Mouse (Mus musculus): ENCODE results near the gene Pex3. TPM values are rescaled to one million over a fixed set of nuclear protein-coding genes. Genes with fewer than 3 reads are reported as not detected.

Gene Pex3
- polyA plus RNA-seq, 1 experiment from 2014 or later = 19.9 TPM

GRCm38 (mm10) chr10:13569818-13570217 is 16.9 kb upstream of the Pex3 start:
- Histone ChIP-seq H3K4me1 (no peaks in the 10 kb centered on the region), H3K9ac (no peak overlapping the region), H3K9me3 (no peaks in the 10 kb centered on the region), H3K27me3 (replicated peaks) (no peaks in the 10 kb centered on the region), H3K27ac (no peak overlapping the region), H3K4me2 (no peak overlapping the region), H3K4me3 (replicated peaks) (no peak overlapping the region), H3K36me3 (no peaks in the 10 kb centered on the region)
- no peak for ATAC-seq (ENCODE audit: insufficient read depth, low FRiP score, low read depth)
- 59% methylated on average over 7 of the region's 7 CpGs for WGBS

DNA sequence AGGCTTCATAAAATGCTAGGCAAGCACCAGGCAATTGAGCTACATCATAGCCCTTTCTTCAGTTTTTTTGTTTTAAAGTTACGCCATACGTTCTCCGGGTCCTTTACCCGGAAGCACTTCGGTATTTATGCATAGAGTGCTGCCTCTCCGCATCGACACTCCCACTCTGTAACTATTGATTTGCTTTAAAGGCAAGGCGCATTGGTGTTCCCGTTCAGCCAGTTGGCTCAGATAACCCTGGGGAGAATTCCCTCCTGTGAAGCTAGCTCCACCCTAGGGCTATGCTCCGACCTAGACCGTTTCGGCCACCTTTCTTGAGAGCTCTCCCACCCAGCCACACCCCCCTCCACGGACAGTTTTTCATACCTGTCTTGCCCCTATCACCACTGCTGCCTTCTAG is 13.5 kb upstream of the Pex3 start:
- no peak overlapping the region for H3K4me3 ChIP-seq (replicated peaks)
- peak; percentile 50; the same call in 1 of the 2 replicates for ATAC-seq (ENCODE audit: insufficient read depth, low FRiP score, low read depth)
- H3K9me3 ChIP-seq = no peaks in the 10 kb centered on the region
- WGBS = 53% methylated on average over 13 of the region's 13 CpGs
- H3K36me3 ChIP-seq = 0 out of 2 replicates have a peak, but pooled peaks cover 5% of the 10 kb centered on the region
- H3K27me3 ChIP-seq (replicated peaks) = no peaks in the 10 kb centered on the region
- H3K4me2 ChIP-seq = 0 out of 2 replicates have a peak overlapping the region, but pooled peaks have one; percentile 24
- H3K9ac ChIP-seq = no peak overlapping the region
- H3K4me1 ChIP-seq = no peaks in the 10 kb centered on the region
- no peak overlapping the region for H3K27ac ChIP-seq

GRCm38 (mm10) chr10:13565080-13565448 is 12.1 kb upstream of the Pex3 start:
- H3K4me2 ChIP-seq = peak overlapping the region; percentile 49
- no peak for ATAC-seq (ENCODE audit: insufficient read depth, low FRiP score, low read depth)
- 46% methylated on average over 8 of the region's 8 CpGs for WGBS
- no peak overlapping the region for H3K27ac ChIP-seq
- no peak overlapping the region for H3K9ac ChIP-seq
- no peak overlapping the region; the same call in 1 of the 2 replicates for H3K4me3 ChIP-seq (replicated peaks)
- H3K9me3 ChIP-seq = no peaks in the 10 kb centered on the region
- H3K27me3 ChIP-seq (replicated peaks) = no peaks in the 10 kb centered on the region
- H3K36me3 ChIP-seq = 0 out of 2 replicates have a peak, but pooled peaks cover 7% of the 10 kb centered on the region
- H3K4me1 ChIP-seq = no peaks in the 10 kb centered on the region

- peak overlapping the region; percentile 49 for H3K4me2 ChIP-seq
- 0 out of 2 replicates have a peak, but pooled peaks cover 7% of the 10 kb centered on the region for H3K36me3 ChIP-seq
- no peak overlapping the region for H3K27ac ChIP-seq
- no peaks in the 10 kb centered on the region for H3K27me3 ChIP-seq (replicated peaks)
- no peaks in the 10 kb centered on the region for H3K9me3 ChIP-seq
- no peak overlapping the region for H3K9ac ChIP-seq
- WGBS = 27% methylated on average over 24 of the region's 24 CpGs
- no peak; the same call in 1 of the 2 replicates for ATAC-seq (ENCODE audit: insufficient read depth, low FRiP score, low read depth)
- no peaks in the 10 kb centered on the region for H3K4me1 ChIP-seq
- no peak overlapping the region; the same call in 1 of the 2 replicates for H3K4me3 ChIP-seq (replicated peaks)
Observed at GRCm38 (mm10) chr10:13564364-13565079, 11.6 kb upstream of the Pex3 start.

DNA sequence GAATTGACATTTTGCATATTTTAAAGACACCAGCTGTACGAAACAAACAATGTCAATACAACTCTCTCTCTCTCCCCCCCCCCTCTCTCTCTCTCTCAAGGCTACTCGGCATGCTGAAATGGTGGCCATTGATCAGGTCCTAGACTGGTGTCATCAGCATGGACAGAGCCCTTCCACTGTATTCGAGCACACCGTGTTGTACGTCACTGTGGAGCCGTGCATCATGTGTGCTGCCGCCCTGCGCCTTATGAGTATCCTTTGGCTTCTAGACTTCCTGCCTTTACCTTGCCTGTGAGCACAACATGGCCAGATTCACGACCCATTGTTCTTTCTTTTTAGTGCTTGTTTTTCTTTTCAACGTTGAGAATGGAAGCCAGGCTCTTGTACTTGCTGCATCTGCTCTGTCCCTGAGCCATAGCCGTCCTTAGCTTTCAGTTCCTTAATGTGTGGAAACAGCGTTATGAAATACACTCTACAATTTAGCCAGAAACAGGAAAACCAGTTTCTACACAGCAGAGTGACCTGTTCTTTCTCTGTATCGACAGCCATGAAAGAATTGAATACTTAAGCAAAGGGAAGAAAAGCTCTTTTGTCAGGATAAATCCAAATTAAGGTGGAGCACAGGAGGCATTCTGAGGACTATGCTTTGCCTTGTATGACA is 7.2 kb upstream of the Pex3 start:
- Histone ChIP-seq H3K4me3 (replicated peaks) (no peak overlapping the region), H3K9ac (no peak overlapping the region), H3K4me1 (no peaks in the 10 kb centered on the region), H3K27me3 (replicated peaks) (no peaks in the 10 kb centered on the region), H3K36me3 (0 out of 2 replicates have a peak, but pooled peaks cover 7% of the 10 kb centered on the region), H3K9me3 (no peaks in the 10 kb centered on the region), H3K27ac (no peak overlapping the region), H3K4me2 (no peak overlapping the region)
- no peak for ATAC-seq (ENCODE audit: insufficient read depth, low FRiP score, low read depth)
- 89% methylated on average over 13 of the region's 13 CpGs for WGBS

DNA sequence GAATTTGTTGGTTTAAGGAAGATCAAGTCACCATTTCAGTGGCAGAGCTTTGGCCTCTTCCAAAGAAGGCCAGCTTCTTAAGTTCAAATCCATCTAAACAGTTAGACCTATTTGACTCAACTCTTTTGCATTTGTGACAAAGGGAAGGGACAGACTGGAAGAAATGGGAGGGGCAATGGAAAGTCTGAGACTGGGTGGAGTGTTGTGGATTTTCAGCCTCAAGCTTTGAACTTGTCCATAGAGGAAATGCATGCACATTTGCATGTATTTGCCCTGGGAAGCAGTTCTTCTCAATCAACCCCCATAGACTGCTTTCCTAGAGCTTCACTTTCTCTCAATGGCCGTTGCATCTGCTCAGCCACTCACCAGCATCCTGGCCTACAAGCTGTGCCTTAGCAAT is 1.4 kb upstream of the Pex3 start:
- Histone ChIP-seq H3K4me1 (peaks cover 3% of the 10 kb centered on the region; the same call in 1 of the 2 replicates), H3K27ac (no peak overlapping the region), H3K36me3 (no peaks in the 10 kb centered on the region), H3K4me2 (no peak overlapping the region), H3K27me3 (replicated peaks) (no peaks in the 10 kb centered on the region), H3K9me3 (no peaks in the 10 kb centered on the region), H3K9ac (no peak overlapping the region), H3K4me3 (replicated peaks) (no peak overlapping the region)
- ATAC-seq (ENCODE audit: insufficient read depth, low FRiP score, low read depth) = no peak
- WGBS = 96% methylated on average over 1 of the region's 1 CpGs

DNA sequence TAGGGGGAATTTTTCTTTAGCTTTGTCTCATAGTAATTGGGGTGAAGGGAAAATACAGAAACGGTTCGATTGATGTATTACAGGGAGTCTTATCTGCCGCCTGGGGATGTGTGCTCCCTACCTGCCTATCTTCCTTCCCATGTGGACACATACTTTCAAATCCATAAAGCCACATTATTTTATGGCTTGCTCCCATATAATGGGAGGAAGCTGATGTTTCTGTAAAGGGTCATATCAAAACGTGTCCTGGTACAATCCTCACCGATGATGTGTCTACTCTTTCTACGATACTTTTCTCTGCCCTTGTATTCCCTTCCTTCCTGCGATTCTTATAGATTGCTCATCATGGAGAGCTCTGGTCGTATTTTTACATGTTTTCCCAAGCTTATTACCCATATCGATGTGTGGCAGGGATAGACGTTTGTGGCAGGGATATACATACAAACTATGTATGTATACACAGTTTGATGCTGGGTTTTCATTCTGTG is 600 bp upstream of the Pex3 start:
- Histone ChIP-seq H3K4me1 (peaks cover 3% of the 10 kb centered on the region; the same call in 1 of the 2 replicates), H3K27me3 (replicated peaks) (no peaks in the 10 kb centered on the region), H3K9ac (peak overlapping the region; percentile 71), H3K27ac (peak overlapping the region; percentile 77; the same call in 1 of the 2 replicates), H3K4me3 (replicated peaks) (peak overlapping the region; percentile 80), H3K9me3 (no peaks in the 10 kb centered on the region), H3K4me2 (peak overlapping the region; percentile 70), H3K36me3 (no peaks in the 10 kb centered on the region)
- ATAC-seq (ENCODE audit: insufficient read depth, low FRiP score, low read depth) = peak; percentile 9; the same call in 1 of the 2 replicates
- WGBS = 23% methylated on average over 10 of the region's 10 CpGs

GRCm38 (mm10) chr10:13541721-13542120 is 11.2 kb downstream of the Pex3 start:
- Histone ChIP-seq H3K36me3 (peaks cover 7% of the 10 kb centered on the region; the same call in 1 of the 2 replicates), H3K9me3 (no peaks in the 10 kb centered on the region), H3K9ac (no peak overlapping the region), H3K27me3 (replicated peaks) (no peaks in the 10 kb centered on the region), H3K4me1 (no peaks in the 10 kb centered on the region), H3K27ac (no peak overlapping the region), H3K4me3 (replicated peaks) (no peak overlapping the region), H3K4me2 (no peak overlapping the region)
- WGBS = 94% methylated on average over 5 of the region's 5 CpGs
- ATAC-seq (ENCODE audit: insufficient read depth, low FRiP score, low read depth) = no peak

DNA sequence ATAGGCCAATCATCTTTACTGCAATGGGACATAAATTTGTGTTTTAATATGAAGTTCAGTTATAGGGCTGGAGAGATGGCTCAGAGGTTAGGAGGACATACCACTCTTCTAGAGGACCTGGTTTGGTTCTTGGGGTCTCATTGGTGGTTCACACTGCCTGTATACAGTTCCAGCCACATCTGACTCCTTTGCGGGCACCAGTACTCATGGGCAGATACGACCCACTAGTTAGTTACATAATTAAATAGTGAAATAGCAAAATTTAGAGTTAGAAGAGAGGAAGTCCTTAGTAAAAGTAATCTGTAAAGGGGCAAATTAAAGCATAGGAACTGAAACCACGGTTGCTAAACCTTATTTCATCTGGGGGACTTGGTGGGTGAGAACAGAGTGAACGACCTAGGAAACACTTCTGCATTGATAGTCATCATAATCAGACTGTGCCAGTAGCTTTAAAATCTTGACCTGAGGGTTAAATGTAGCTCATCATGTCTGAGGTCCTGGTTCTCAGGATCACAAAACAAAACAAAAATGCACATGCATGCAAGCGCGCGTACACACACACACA is 13.1 kb downstream of the Pex3 start:
- Histone ChIP-seq H3K27me3 (replicated peaks) (no peaks in the 10 kb centered on the region), H3K4me1 (no peaks in the 10 kb centered on the region), H3K9ac (no peak overlapping the region), H3K36me3 (peaks cover 6% of the 10 kb centered on the region), H3K4me2 (no peak overlapping the region), H3K4me3 (replicated peaks) (no peak overlapping the region), H3K27ac (no peak overlapping the region), H3K9me3 (no peaks in the 10 kb centered on the region)
- ATAC-seq (ENCODE audit: insufficient read depth, low FRiP score, low read depth) = no peak
- 88% methylated on average over 7 of the region's 7 CpGs for WGBS

GRCm38 (mm10) chr10:13536706-13537105 is 16.2 kb downstream of the Pex3 start:
- WGBS = 96% methylated on average over 7 of the region's 7 CpGs
- Histone ChIP-seq H3K4me1 (no peaks in the 10 kb centered on the region), H3K9me3 (no peaks in the 10 kb centered on the region), H3K27me3 (replicated peaks) (no peaks in the 10 kb centered on the region), H3K27ac (no peak overlapping the region), H3K9ac (no peak overlapping the region), H3K36me3 (peaks cover 9% of the 10 kb centered on the region), H3K4me2 (no peak overlapping the region), H3K4me3 (replicated peaks) (no peak overlapping the region)
- no peak for ATAC-seq (ENCODE audit: insufficient read depth, low FRiP score, low read depth)

DNA sequence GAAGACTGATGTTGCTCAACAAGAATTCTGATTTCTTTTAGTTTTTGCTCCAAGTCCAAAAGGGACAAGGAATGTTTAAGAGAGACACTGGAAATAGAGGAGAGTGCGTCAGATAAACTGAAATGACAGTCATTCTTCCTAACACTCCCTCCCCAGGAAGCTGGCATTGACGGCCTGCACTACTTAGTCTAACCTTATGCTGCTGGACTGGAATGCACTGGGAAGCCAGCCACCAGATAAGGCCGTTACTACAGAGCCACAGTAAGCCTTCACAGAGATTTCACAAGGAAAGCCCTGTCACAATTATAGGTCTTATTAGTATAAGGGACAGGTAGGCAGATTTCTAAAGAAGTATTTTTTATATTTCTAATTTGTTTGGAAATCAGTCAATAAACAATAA is 18.2 kb downstream of the Pex3 start:
- Histone ChIP-seq H3K4me3 (replicated peaks) (no peak overlapping the region), H3K36me3 (peaks cover 11% of the 10 kb centered on the region), H3K27ac (no peak overlapping the region), H3K27me3 (replicated peaks) (no peaks in the 10 kb centered on the region), H3K4me2 (no peak overlapping the region), H3K4me1 (no peaks in the 10 kb centered on the region), H3K9me3 (no peaks in the 10 kb centered on the region), H3K9ac (no peak overlapping the region)
- 80% methylated on average over 3 of the region's 3 CpGs for WGBS
- no peak for ATAC-seq (ENCODE audit: insufficient read depth, low FRiP score, low read depth)

- no peaks in the 10 kb centered on the region for H3K27me3 ChIP-seq (replicated peaks)
- H3K9ac ChIP-seq = no peak overlapping the region
- H3K27ac ChIP-seq = no peak overlapping the region
- H3K4me1 ChIP-seq = no peaks in the 10 kb centered on the region
- ATAC-seq (ENCODE audit: insufficient read depth, low FRiP score, low read depth) = no peak
- H3K4me3 ChIP-seq (replicated peaks) = no peak overlapping the region
- H3K4me2 ChIP-seq = no peak overlapping the region
- 0 out of 2 replicates have a peak, but pooled peaks cover 5% of the 10 kb centered on the region for H3K36me3 ChIP-seq
- H3K9me3 ChIP-seq = no peaks in the 10 kb centered on the region
- WGBS = 61% methylated on average over 4 of the region's 4 CpGs
Observed at GRCm38 (mm10) chr10:13528155-13528554, 24.8 kb downstream of the Pex3 start.

Measured in stomach, embryonic 15.5 days (tissue).